Mouse (Mus musculus) hindbrain, embryonic 14.5 days (tissue): ENCODE data around the gene Usp2. TPM values are rescaled to one million over a fixed set of nuclear protein-coding genes. Genes with fewer than 3 reads are reported as not detected.

Source experiments
- ATAC-seq: fragments of 200-750 bp; cut with Nextera tagmentation; 2 replicates; pipeline ENCODE4 v1.8.0; 2017; ENCODE audit warnings: moderate number of reproducible peaks, mild to moderate bottlenecking, moderate TSS enrichment, moderate library complexity; ENCODE audit not compliant: low FRiP score
- DNase-seq: peaks from one replicate; pipeline ENCODE4 v3.0.0-alpha.2; 2015; ENCODE audit warnings: low spot score
- H3K27ac ChIP-seq: fragments of 300-500 bp; sonication (generic); 2 replicates; pipeline ENCODE4 v1.5.1; 2014; ENCODE audit warnings: mild to moderate bottlenecking, moderate library complexity
- H3K27me3 ChIP-seq: fragments of 300-500 bp; sonication (generic); 2 replicates; pipeline ENCODE4 v1.6.1; 2014; ENCODE audit warnings: mild to moderate bottlenecking, low read length, mixed read lengths; ENCODE audit not compliant: control insufficient read depth, insufficient read depth
- H3K36me3 ChIP-seq: fragments of 300-500 bp; sonication (generic); replicated peaks from 2 replicates; pipeline ENCODE4 v1.6.1; 2014; ENCODE audit not compliant: control insufficient read depth, insufficient read depth
- H3K4me1 ChIP-seq: fragments of 300-500 bp; sonication (generic); replicated peaks from 2 replicates; pipeline ENCODE4 v1.6.1; 2014; ENCODE audit warnings: antibody characterized with exemption, low read length, mixed read lengths; ENCODE audit not compliant: control insufficient read depth, insufficient read depth
- H3K4me2 ChIP-seq: fragments of 300-500 bp; sonication (generic); replicated peaks from 2 replicates; pipeline ENCODE4 v1.6.1; 2014; ENCODE audit warnings: mild to moderate bottlenecking, moderate library complexity
- H3K4me3 ChIP-seq: fragments of 300-500 bp; sonication (generic); replicated peaks from 2 replicates; pipeline ENCODE4 v1.5.1; 2014; ENCODE audit warnings: mild to moderate bottlenecking, low read length
- H3K9ac ChIP-seq: fragments of 300-500 bp; sonication (generic); 2 replicates; pipeline ENCODE4 v1.6.1; 2014
- H3K9me3 ChIP-seq: fragments of 300-500 bp; sonication (generic); 2 replicates; pipeline ENCODE4 v1.6.1; 2016; ENCODE audit warnings: low read length; ENCODE audit not compliant: control insufficient read depth
- WGBS: fragments of 180-500 bp; shearing (Covaris S2); extraction: QIAGEN DNeasy Blood & Tissue Kit; methylation state at CpG from one replicate; pipeline ENCODE4 v1.1.7; 2014; 5-methylcytosine and 5-hydroxymethylcytosine counted together
- polyA plus RNA-seq: library from polyadenylated mRNA; unstranded; fragments of >200 nt; fragmentation: Nextera tagmentation; extraction: Ambion mirVana; gene quantifications from 2 replicates; pipeline ENCODE4 v1.2.1, GENCODE M21; 2014

The Usp2 gene
- polyA plus RNA-seq, 1 experiment from 2014 or later: 8.4 TPM

DNA sequence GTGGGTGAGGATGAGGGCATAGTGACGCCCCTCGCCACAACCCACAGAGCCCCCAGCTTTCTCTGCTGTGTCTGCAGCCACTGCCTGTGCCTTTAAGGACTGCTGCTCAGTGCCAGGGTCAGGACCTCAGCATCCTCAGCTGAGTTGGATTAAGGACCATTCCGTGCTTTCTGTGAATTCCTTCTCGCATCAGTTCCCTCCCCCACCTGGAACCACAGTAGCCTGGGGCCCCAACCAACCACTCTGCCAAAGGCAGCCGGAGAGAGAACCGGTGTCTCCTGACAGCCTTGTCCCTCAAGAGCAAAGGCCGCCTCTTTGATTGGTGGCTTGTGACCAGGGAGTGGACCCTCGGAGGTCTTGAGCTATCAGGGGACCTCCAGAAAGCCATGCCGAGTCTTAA, 34.7 kb downstream of the Usp2 start, which contains the start of gene Mfrp:
Mfrp (plus strand) TSS at position 240 of the 400 bp plus-strand sequence.
- Histone ChIP-seq H3K27ac (no peak within 1 kb of the TSS), H3K27me3 (no peaks in the 10 kb centered on the region), H3K9me3 (no peaks in the 10 kb centered on the region), H3K9ac (no peak within 1 kb of the TSS), H3K4me3 (no peak within 1 kb of the TSS), H3K4me2 (no peak within 1 kb of the TSS), H3K36me3 (no peaks in the 10 kb centered on the region), H3K4me1 (no peaks in the 10 kb centered on the region; the same call in 1 of the 2 replicates)
- ATAC-seq (no peak), DNase-seq (no peak)
- WGBS: 64% methylated on average over 9 of the region's 9 CpGs

GRCm38 (mm10) chr9:44104881-44105280, 38.1 kb downstream of the Usp2 start:
- no peak for ATAC-seq
- Histone ChIP-seq H3K27ac (no peak overlapping the region), H3K9ac (no peak overlapping the region), H3K4me2 (no peak overlapping the region), H3K9me3 (no peaks in the 10 kb centered on the region), H3K27me3 (no peaks in the 10 kb centered on the region), H3K4me1 (peaks cover 22% of the 10 kb centered on the region), H3K4me3 (no peak overlapping the region), H3K36me3 (no peaks in the 10 kb centered on the region)
- WGBS: 92% methylated on average over 7 of the region's 7 CpGs
- no peak for DNase-seq

DNA sequence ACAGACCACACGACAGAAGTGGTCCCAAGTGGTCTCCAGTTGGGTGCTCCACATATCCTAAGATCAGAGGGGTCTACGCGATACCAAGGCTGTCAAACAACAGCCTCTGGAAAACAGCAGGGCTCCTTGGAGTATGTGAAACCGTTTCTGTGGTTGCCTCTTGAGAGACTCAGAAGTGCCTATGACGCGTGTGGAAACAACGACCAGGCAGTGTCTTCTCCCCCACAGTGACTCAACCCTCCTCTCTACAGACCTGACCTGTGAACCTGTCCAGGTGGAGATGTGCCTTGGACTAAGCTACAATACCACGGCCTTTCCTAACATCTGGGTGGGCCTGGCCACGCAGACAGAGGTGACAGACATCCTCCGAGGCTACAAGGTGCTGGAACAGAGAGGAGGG, 39.0 kb downstream of the Usp2 start:
- no peak for ATAC-seq
- no peak for DNase-seq
- WGBS: 89% methylated on average over 10 of the region's 10 CpGs

DNA sequence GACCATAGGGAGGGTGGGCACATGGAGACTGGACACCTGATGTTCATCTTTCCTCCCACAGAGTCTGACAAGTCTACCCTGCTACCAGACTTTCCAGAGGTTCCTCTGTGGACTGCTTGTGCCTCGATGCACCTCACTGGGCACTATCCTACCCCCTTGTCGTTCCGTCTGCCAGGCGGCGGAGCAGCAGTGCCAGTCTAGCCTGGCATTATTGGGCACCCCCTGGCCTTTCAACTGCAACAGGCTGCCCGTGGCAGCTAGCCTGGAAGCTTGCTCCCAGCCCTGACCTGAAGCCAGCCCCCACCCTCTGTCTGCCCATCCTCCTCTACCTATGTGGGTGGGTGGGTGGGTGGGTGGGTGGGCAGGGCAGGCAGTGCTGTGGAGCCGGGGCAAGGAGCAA, 39.4 kb downstream of the Usp2 start:
- no peak for ATAC-seq
- H3K36me3 ChIP-seq: no peaks in the 10 kb centered on the region
- H3K4me2 ChIP-seq: no peak overlapping the region
- 0 out of 2 replicates have a peak overlapping the region, but pooled peaks have one; percentile 34 for H3K27ac ChIP-seq
- H3K9me3 ChIP-seq: no peaks in the 10 kb centered on the region
- 90% methylated on average over 7 of the region's 7 CpGs for WGBS
- no peak overlapping the region for H3K4me3 ChIP-seq
- H3K9ac ChIP-seq: no peak overlapping the region
- no peak for DNase-seq
- peaks cover 22% of the 10 kb centered on the region for H3K4me1 ChIP-seq
- no peaks in the 10 kb centered on the region for H3K27me3 ChIP-seq

More for the DNA sequence above, 39.0 kb downstream of the Usp2 start:
- Histone ChIP-seq H3K36me3 (no peaks in the 10 kb centered on the region), H3K4me1 (peaks cover 22% of the 10 kb centered on the region), H3K9me3 (no peaks in the 10 kb centered on the region), H3K27ac (no peak overlapping the region), H3K4me3 (no peak overlapping the region), H3K9ac (no peak overlapping the region), H3K27me3 (no peaks in the 10 kb centered on the region), H3K4me2 (no peak overlapping the region)

- no peak for ATAC-seq
- no peak for DNase-seq
- WGBS: 76% methylated on average over 4 of the region's 4 CpGs
- Histone ChIP-seq H3K9me3 (no peaks in the 10 kb centered on the region), H3K27me3 (no peaks in the 10 kb centered on the region), H3K4me1 (peaks cover 22% of the 10 kb centered on the region), H3K4me3 (no peak overlapping the region), H3K27ac (peak overlapping the region; percentile 34), H3K4me2 (no peak overlapping the region), H3K36me3 (no peaks in the 10 kb centered on the region), H3K9ac (no peak overlapping the region)
These were observed 39.8 kb downstream of the Usp2 start for GRCm38 (mm10) chr9:44106596-44106995.

- Histone ChIP-seq H3K27me3 (no peaks in the 10 kb centered on the region), H3K27ac (peak within 1 kb of the TSS; percentile 34), H3K9me3 (no peaks in the 10 kb centered on the region), H3K4me1 (peaks cover 22% of the 10 kb centered on the region), H3K9ac (peak within 1 kb of the TSS; percentile 42; the same call in 1 of the 2 replicates), H3K4me2 (peak within 1 kb of the TSS; percentile 27), H3K36me3 (no peaks in the 10 kb centered on the region), H3K4me3 (no peak within 1 kb of the TSS)
- WGBS: 34% methylated on average over 8 of the region's 8 CpGs
- ATAC-seq (peak; percentile 76), DNase-seq (no peak)
These were observed 40.3 kb downstream of the Usp2 start, which contains the start of gene C1qtnf5 for GRCm38 (mm10) chr9:44107110-44107509. Gene C1qtnf5 (plus strand): TSS chr9:44107245.

DNA sequence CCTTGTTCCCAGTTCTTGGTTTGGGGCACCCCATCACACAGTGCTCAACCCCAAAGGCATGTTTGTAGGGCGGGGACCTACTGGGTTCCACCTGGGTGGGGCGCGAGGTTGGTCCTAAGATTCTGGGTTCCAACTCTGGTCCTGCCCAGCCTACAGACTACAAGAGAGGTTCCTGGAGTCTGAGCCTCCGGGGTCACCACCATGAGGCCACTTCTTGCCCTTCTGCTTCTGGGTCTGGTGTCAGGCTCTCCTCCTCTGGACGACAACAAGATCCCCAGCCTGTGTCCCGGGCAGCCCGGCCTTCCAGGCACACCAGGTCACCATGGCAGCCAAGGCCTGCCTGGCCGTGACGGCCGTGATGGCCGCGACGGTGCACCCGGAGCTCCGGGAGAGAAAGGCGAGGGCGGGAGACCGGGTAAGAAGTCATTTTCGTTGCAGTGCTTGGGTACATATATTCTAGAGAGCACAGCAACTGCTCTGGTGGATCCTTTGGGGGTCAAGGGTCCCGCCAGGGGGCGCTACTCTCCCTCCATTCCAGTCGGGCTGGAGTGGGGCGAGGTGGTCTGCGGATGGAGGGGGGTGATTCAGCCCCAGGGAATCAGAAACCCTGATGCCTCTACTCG, 40.8 kb downstream of the Usp2 start:
- 33% methylated on average over 25 of the region's 25 CpGs for WGBS
- H3K27me3 ChIP-seq: no peaks in the 10 kb centered on the region
- H3K9me3 ChIP-seq: no peaks in the 10 kb centered on the region
- H3K9ac ChIP-seq: peak overlapping the region; percentile 42; the same call in 1 of the 2 replicates
- DNase-seq (no peak), ATAC-seq (0 out of 2 replicates have a peak, but pooled peaks have one; percentile 12)
- H3K4me3 ChIP-seq: no peak overlapping the region
- H3K4me2 ChIP-seq: peak overlapping the region; percentile 27
- peaks cover 22% of the 10 kb centered on the region for H3K4me1 ChIP-seq
- peak overlapping the region; percentile 34 for H3K27ac ChIP-seq
- no peaks in the 10 kb centered on the region for H3K36me3 ChIP-seq

DNA sequence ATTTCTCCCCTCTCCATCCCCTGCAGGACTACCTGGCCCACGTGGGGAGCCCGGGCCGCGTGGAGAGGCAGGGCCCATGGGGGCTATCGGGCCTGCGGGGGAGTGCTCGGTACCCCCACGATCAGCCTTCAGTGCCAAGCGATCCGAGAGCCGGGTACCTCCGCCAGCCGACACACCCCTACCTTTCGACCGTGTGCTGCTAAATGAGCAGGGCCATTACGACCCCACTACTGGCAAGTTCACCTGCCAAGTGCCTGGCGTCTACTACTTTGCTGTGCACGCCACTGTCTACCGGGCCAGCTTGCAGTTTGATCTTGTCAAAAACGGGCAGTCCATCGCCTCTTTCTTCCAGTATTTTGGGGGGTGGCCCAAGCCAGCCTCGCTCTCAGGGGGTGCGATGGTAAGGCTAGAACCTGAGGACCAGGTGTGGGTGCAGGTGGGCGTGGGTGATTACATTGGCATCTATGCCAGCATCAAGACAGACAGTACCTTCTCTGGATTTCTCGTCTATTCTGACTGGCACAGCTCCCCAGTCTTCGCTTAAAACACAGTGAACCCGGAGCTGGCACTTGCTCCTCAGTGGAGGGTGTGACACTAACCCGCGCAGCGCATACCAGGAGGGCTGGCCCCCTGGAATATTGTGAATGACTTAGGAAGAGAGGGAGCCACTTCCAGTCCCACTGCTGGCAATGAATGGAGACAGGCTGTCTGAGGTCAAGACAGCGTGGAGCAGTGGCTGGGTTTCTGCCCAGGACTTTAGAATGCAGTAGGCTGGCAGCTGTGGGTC, 41.6 kb downstream of the Usp2 start:
- ATAC-seq (no peak), DNase-seq (no peak)
- H3K4me1 ChIP-seq: peaks cover 22% of the 10 kb centered on the region
- no peaks in the 10 kb centered on the region for H3K36me3 ChIP-seq
- H3K4me3 ChIP-seq: no peak overlapping the region
- H3K9me3 ChIP-seq: no peaks in the 10 kb centered on the region
- H3K27ac ChIP-seq: no peak overlapping the region
- peak overlapping the region; percentile 42; the same call in 1 of the 2 replicates for H3K9ac ChIP-seq
- H3K4me2 ChIP-seq: peak overlapping the region; percentile 27
- 80% methylated on average over 31 of the region's 31 CpGs for WGBS
- H3K27me3 ChIP-seq: no peaks in the 10 kb centered on the region

DNA sequence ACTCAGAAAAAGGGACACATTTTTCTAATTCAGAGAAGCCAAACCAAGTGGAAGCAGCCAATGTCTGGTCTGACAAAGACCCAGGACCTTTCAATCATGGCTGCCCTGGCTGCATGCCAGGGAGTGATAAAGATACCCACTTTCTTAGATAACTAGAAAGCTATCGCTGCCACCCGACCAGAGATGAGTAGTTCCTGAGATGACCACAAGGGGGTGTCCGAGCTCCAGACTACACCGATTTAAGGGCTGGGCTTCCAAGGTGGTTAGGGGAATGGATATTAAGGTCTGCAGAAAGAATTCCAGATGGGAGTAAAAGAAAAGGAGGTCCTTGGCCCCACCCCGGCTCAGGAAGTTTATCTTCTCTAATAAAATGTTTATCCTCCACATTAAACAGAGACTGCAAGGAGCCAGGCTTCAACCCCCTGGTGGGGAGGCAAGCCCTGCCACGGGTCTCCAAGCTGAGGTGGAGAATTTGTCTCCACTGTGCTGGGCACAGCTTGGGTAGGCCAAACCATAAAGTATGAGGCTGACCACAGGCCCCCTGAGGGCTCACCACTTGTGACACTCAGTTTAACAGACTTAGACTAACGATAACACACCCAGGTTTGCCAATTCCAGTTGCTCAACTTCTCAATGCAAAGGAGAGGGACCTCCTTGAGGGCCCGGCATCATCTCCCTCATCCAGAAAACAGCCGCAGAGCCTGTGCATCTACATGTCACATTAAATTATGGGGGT, 42.7 kb downstream of the Usp2 start:
- DNase-seq (peak; percentile 88), ATAC-seq (no peak)
- Histone ChIP-seq H3K4me3 (no peak overlapping the region), H3K4me2 (peak overlapping the region; percentile 19; the same call in 1 of the 2 replicates), H3K4me1 (peaks cover 22% of the 10 kb centered on the region), H3K9ac (no peak overlapping the region), H3K27ac (no peak overlapping the region), H3K27me3 (no peaks in the 10 kb centered on the region), H3K9me3 (no peaks in the 10 kb centered on the region), H3K36me3 (no peaks in the 10 kb centered on the region)
- 35% methylated on average over 9 of the region's 9 CpGs for WGBS
